Mouse (Mus musculus) left cerebral cortex, postnatal 14 days (tissue): Measurements from ENCODE around the gene Trex1. TPM values are rescaled to one million over a fixed set of nuclear protein-coding genes. Genes with fewer than 3 reads are reported as not detected.

ENCODE experiments used
- DNase-seq, 2 experiments: peaks; one replicate each; pipeline ENCODE4 v3.0.0; 2021 to 2022; ENCODE audit warnings: low spot score in 2 of 2, mixed read lengths in 1 of 2
- intact Hi-C: fragments of 180-260 bp; cut with DNase I; formaldehyde crosslinking; loops from one replicate; pipeline ENCODE4 v1.15.1; 2025
- total RNA-seq, 2 experiments: library from RNA; stranded (reverse); gene quantifications; 2 replicates each; pipeline ENCODE4 v1.2.3; 2021

Trex1 gene
- total RNA-seq, 2 experiments from 2014 or later: 12.0 TPM

DNA sequence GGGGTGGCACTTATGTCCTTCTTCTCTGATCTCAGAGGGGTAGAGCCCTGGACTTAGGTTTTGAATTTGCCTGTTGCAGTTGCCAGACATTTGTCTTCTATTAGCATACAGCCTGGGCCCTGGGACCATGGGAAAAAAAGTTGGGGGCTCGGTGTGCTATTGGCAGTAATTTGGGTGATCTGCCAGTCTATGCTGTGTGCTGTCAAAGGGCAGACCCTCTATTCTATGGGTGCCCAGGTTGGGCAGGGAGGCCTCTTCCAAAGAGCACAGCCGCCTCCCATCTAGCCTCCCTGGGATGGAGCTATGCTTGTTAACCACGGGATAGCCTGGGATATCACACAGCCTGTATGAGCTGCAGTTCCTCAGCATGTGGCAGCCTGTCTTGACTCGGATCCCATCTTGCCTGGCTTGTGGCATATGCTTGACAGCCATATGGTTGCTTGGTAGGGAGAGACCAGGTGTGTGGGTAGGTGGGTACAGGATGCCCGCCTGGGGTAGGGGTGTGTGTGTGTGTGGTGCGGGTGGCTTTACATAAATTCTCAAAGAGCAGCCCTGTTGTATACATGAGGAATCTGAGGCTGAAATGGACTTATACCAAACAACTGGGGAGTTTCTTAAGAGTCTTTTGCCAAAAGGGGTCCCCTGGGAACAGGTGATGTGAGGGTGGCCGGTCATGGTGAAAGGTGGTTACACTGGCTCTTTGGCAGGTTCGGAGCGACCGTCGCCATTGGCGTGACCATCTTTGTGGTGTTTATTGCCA is 4.1 kb downstream of the Trex1 start:
- DNase-seq: no peak
- intact Hi-C loops: no loop called here

DNA sequence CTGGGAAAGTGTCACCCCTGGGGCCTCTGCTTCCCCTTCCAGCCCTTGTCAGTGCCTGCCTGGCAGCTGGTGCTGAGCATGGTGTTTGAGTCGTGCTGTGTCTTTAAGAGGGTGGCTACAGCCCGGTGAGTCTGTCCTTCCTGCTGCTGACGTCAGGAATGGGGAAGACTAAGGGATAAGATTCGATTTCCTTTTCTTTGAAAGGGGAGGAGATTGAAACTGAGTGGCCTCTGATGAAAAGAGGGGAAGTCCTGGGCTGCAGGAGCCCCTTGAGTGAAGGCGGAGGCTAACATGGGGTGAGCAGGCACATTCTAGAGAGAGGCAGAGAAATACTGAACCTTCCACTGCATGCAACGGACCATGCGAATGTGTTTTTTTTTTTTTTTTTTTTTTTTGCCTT is 4.8 kb downstream of the Trex1 start:
- intact Hi-C loops: no loop called here

DNA sequence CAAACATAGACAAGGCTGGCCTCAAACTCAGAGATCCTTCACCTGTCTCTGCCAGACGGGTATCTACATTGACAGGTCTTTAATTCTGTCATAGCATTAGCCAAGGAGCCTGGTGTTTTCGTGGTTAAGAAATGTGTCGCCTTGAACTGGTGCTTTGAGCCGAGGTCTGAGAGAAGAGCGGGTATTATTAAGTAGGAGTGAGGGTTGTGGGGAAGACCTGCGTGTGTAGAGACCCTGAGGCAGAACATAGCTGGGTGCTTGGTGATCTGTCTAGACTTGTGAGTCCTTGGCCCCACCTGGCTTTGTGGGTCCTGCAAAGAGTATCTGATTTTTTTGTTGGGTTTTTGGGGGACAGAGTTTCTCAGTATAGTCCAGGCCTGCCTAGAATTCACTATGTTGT is 5.7 kb downstream of the Trex1 start:
- DNase-seq: no peak
- intact Hi-C loops: no loop called here

More for the DNA sequence above, 4.8 kb downstream of the Trex1 start:
- DNase-seq: peak; percentile 77 to 78

DNA sequence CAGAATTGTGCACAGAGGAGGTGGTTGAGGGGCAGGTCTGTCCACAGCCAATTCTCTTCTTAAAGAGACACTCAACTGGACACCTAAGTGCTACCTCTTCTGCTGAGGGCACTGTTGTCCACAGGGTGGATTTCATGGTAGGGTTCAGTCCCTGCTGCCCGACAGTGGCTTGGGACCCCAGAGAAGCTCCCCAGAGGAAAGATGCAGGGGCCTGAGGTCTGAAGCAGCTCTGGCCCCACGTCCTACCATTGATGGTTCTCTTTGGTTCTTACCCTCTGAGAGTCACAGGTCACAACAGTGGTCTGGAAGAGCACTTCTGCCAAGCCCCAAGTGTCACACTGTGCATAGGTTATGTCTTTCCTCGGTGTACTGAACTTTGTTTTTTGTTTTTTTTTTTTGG is 6.2 kb downstream of the Trex1 start:
- intact Hi-C loops: no loop called here
- DNase-seq: no peak

DNA sequence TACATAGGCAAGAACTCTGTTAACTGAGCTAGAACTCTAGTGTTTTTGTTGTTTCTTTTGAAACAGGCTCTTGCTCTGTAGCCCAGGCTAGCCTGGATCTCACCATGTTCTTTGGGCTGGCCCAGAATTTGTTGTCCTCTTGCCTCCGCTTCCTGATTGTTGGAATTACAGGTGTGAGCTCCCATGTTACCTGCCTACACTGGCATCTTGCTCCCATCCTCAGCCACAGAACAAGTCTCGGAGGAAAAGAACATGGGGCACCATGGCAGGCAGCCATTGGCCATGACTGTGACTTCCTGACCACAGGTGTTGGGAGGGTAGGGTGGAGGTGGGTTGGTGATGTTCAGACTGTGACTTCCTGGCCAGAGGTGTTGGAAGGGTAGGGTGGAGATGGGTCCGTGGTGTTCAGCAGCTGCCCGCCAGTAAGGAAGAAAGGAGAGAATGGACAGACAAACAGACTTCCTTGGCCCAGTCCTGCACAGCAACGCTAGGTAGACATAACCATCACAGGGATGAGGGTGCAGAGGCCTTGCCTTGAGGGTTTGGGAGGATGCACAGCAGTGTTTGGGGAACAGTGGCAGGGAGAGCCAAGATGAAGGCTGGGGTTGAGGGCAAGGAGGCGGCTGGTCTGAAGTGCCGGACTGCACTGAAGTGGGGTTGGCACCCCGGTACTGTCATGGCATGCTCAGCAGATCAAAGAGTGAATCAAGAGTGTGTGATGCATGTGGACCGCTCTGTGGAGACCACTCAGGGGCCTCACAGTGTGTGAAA is 6.9 kb downstream of the Trex1 start:
- DNase-seq: no peak
- intact Hi-C loops: no loop called here

DNA sequence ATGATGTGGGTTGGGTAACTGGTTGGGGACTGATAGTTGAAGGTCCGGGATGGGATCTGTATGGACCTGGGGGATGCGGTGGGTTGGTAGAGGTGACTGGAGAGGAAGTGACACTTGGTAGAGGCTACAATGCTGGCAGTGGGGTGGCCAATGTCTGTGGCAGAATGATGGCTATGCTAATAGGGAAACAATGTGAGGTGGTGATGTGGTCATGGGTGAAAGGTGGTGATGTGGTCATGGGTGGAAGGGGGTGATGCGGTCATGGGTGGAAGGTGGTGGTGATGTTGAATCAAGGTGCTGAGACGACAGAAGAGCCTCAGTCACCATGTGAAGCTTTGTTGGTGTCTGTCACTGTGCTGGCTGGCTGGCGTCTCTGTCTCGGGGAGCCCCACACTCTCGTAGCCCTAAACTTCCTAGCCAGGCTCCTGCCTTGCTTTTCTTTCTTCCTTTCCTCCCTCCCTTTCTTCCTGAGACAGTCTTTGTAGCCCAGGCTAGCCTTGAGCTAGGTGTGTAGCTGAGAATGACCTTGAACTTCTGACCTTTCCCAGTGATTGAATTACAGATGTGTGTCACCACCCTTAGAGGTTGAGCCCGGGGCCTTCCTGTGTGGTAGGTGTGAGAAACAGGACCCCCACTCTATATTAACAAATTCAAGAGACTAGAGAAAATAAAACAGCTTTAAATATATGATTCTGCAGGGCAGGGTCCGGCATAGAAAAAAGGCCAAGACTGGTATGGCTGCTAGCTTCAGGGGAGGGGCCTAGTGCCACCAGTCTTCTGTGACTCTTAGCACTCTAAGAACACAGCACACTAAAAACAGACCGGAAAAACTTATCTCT is 7.7 kb downstream of the Trex1 start:
- no peak for DNase-seq
- intact Hi-C loops: no loop called here

DNA sequence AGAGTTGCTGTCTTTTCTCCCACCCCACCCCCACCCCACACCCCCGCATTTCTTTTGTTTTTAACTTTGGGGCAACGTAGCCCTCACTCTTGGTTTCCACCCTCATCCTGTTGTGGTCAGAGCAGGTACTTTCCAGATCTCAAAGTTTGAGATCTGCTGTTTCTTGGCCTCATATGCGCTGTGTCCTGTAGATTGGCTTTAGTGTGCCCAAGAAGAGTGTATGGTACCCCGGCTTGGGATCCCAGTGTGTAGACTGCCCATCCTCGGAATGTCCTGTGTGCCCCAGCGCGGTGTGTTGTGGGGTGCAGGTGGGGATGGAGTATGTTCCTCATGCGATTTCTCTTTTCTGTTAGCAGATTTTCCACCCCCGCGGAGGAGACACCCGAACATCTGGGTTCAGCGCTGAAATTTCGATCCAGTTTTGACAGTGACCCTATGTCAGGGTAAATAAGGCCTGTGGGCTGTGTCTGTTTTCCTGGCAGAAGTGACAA is 8.5 kb downstream of the Trex1 start:
- intact Hi-C loops: no loop called here
- no peak for DNase-seq

DNA sequence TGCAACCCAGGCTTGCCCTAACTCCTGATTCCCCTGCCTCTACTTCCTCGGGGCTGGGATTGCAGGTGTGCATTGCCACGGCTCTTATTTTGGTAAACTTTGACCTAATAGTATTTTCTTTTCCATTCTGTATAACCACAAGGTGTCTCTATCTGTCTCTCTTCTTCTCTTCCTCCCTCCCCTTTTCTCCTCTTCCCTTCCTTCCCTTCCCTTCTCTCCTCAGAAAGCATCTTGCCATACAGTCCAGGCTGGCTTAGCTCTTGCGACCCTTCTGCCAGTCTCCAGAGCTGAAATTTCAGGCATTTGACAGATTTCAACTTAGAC is 8.9 kb downstream of the Trex1 start:
- intact Hi-C loops: no loop called here
- no peak for DNase-seq

DNA sequence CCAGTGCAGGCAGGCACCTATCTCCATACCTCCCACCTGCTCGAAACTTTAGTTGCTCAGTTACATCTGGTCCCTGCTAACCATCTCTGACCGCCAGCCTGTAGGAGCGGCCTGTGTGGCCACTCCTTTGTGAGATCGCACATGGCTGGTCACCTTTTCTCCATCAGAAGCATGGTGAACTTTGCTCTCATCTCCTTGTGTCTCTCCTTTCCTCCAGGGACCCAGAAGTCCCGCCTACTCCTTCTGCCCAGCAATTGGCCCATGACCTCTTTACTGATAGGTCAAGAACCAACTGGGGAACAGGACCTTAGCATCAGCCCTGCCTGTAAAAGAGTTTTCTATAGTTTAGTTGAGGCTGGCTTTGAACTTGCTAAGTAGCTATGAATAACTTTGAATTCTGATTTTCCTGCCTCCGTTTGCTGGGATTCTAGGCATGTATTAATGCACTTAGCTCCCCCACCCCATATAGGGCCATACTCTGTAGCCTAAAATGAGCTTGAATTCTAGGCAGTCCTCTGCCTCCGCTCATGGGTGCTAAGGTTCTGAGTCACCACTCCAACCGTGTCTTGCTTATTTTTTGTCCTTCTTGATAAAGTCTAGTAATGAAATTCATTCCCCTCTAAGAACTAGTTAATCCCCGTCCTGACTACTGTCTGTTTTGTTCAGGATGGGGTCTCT is 9.4 kb downstream of the Trex1 start:
- DNase-seq: no peak
- intact Hi-C loops: no loop called here

DNA sequence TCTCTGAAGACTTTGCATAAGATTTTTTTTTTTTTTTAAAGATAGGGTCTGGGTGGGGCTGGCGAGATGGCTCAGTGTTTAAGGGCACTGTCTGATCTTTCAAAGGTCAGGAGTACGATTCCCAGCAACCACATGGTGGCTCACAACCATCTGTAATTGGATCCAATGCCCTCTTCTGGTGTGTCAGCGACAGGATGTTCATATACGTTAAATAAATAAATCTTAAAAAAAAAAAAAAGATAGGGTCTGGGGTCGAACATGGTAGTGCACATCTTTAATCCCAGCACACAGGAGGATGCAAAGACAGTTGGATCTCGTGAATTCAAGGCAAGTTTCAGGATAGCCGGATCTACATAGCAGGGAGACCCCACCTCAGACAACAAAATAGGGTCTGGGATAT is 10.2 kb downstream of the Trex1 start:
- intact Hi-C loops: no loop called here
- DNase-seq: no peak

DNA sequence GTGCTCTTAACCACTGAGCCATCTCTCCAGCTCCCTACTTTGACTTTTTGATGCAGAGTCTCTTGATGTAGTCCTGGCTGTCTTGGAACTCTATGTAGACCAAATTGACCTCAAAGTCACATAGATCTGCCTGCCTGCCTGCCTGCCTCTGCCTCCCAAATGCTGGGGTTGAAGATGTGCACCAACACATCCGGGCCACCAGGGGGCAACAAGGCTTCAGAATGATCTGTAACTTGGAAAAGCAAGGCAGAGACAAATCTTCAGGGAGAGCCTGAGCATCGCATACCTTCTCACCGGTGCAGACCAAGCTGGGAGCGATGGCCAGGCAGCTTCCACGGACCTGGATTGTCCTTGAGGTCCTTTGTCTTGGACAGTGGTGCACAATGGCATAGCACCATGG is 13.2 kb downstream of the Trex1 start:
- DNase-seq: peak in 1 of 2 experiments; percentile 39
- intact Hi-C loops: no loop called here

DNA sequence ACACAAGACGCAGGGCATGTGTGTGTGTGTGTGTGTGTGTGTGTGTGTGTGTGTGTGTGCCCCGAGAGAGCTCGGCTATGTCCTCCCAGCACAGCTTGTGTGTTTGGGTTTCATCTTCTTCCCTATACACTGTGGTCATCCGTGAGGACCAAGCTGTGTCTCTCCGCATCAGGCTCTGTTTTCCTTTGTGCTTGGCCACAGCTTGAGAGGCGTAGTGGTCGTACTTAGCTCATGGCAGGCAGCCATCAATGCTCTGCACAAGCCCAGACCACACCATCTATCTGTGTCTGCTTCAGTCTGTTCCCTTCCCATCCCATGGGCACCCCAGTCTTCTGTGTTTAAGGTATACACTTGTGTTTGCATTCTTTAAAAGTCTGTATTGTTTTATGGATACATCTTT is 18.2 kb downstream of the Trex1 start:
- intact Hi-C loops: no loop called here
- DNase-seq: no peak

DNA sequence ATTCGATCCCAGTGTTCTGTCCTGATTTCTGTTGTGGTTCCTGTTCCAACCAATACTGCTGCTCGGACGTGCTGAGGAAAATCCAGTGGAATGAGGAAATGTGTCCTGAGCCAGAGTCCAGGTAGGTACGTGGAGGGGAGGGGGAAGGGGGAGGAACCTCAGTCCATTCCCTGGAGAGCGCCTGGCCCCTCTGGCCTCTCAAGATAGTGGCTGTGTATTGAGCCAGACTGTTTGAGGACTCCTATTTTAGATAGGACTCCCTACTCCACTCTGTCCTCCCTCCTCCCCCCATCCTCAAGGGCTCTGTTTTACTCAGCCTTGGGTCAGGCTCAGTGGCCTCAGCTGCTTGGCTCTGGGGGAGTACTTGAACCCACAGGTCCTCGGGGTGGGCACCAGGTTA is 18.6 kb downstream of the Trex1 start:
- intact Hi-C loops: no loop called here
- no peak for DNase-seq

DNA sequence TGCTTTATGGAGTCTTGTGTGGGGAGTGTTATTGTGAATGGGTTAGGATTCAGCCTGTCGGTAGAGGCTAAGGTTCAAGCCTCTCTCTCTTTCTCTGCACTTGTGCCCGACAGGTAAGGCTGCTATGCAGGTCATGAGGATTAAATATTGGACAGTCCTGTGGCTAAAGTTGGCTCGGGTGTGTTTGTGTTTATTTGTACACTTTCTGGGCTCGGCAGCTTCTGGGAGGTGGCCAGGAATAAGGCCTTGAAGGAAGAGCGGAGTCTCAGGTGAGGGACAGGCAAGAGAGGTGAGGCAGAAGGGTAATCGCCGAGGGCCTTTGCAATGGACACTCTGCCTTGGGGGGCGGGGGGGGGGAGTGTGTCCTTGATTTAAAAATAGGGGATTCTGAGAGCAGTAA is 19.3 kb downstream of the Trex1 start:
- DNase-seq: no peak
- intact Hi-C loops: no loop called here

DNA sequence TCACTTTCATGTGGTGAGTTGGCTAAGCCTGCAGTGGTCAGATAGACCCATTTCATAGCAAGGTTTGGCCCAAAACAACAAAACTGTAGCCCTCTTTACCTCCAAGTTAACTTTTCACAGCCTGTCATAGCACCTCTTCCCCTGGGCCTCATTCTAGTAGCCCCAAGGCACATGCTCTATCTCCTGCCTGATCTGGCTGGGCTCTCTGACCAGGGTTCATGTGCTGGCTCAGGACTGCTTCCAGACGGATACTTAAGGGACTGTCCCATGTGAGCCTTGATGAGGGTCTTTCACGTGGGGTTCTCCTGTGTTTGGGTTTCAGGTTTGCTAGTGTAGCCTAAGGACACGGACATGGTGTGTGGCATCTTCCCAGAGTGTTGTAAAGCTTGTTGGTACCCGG is 19.9 kb downstream of the Trex1 start:
- intact Hi-C loops: no loop called here
- DNase-seq: no peak

DNA sequence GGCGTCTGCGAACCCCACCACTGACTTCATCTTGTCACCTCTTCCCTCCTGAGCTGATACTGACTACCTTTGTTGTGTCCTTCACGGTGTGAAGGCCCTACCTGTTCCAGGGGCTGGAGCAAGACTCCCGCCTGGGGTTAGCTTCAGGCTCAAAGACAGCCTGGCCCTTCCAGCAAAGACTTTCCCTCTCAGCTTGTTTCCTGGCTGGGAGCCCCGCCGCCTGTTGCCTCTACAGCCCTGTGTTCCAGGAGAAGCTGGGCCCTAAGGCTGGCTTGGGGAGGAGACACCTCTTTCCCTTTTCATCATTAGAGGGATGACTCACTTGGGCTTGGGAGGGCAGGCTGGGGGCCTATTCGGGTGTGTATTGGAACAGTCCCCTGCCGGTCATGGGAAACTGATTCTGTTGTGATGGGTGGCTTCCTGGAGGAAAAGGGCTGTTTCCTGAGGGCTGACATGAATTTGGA is 20.6 kb downstream of the Trex1 start:
- intact Hi-C loops: no loop called here

DNA sequence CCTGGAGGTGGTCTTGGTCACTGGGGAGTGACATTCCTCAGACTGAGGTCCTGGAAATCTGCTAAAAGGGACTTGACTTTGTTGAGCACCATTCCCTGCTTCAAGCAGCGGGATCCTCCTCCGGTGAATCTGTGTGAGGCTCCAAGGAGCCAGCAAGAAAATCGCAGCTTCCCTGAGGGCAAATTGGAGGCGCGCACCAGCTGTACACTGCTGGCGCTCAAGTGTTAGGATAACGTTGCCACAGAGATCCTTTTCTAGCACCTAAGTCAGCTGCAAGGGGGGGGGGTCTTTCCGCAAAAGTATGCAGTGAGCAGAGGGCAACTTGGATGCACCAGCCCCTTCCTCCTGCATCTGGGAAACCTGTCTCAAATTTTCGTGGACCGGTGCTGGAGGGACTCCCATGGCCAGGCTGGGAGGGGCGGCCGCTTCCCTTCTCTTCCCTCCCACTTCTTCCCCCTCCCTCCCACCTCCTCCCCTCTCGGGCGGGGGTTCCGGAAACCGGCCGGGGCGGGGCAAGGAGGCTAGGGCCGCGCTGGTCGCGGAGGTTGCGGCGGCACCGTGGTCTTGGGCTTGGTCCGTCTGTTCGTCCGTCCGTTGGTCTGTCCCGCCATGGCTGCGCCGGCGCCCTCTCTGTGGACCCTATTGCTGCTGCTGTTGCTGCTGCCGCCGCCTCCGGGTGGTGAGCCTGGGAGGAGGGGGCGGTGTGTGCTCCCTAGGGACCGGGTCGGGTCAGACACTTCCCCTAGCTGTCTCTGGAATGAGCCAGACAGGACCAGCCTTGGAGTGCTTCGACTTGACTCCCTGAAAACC is 21.2 kb downstream of the Trex1 start, which contains the start of gene Shisa5:
Gene Shisa5, plus strand, starts transcription at position 480 of the 810 bp plus-strand sequence.
- intact Hi-C loops: no loop called here
- peak in 1 of 2 experiments; percentile 25 for DNase-seq

More for the DNA sequence above, 20.6 kb downstream of the Trex1 start:
- DNase-seq: no peak

DNA sequence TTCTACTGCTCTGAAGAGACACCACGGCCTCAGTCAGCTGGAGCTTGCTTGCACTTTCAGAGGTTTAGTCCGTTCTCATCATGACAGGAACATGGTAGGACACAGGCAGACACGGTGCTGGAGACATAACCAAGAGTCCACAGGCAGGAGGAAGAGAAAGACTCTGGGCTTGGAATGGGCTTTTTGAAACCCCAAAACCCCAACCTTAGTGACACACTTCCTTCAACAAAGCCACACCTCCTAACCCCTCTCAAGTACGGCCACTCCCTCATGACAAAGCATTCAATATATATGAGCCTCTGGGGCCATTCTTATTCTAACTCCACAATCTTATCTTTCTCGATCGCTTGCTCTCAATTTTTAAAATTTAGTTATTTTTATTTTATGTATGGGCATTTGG is 27.1 kb downstream of the Trex1 start:
- DNase-seq: no peak
- intact Hi-C loops: no loop called here

DNA sequence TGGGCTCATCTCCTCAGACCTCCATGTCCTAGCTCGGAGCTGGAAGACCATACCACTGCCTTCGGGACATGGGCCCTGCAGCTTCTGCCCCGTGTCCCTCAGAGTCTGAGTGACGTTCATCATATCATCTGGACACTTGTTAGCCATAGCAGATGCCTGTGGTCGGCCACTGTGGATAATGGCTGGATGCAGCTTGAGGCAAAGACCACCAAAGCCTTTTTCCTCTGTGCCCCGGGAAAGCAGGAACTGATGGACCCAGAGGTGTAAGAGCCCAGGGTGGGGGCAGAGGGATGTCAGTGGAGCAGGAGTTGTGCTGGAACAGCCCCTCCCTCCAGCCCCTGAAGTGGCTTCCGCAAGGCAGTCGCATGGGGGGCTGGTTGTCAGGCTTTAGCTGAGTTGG is 27.8 kb downstream of the Trex1 start:
- intact Hi-C loops: no loop called here
- no peak for DNase-seq
